Mouse (Mus musculus) olfactory bulb, adult 2 months (tissue): Measurements from ENCODE around the gene Gmcl1.

Experiments used
- CTCF ChIP-seq: fragments of 200-500 bp; IDR thresholded peaks from 2 replicates; pipeline ENCODE4 v1.5.1; 2012; ENCODE audit warnings: low read depth, mild to moderate bottlenecking, low read length, moderate library complexity; ENCODE audit not compliant: insufficient read depth
- POLR2A ChIP-seq: fragments of 200-500 bp; IDR thresholded peaks from 2 replicates; pipeline ENCODE4 v1.6.1; 2012; ENCODE audit warnings: mild to moderate bottlenecking, low read depth, low read length, moderate library complexity; ENCODE audit not compliant: insufficient read depth

DNA sequence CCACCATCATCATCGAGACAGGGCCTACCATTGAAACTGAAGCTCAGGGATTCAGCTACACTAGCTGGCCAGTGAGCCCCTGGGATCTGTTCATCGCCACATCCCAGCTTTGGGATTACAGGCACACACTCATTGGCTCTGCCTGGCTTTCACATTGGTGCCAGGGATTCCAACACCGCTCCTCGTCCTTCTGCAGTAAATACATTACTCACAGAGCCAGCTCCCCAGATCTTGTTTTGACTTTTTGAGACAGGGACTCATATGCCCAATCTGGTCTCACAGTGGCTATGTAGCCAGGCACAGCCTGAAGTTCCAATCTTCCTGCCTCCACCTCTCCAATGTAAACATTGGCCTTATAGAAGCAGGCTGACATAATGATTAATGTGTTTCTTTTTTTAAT, 3.1 kb upstream of the Gmcl1 start:
- TF ChIP-seq POLR2A (no peak), CTCF (no peak)
